Mouse (Mus musculus) brain, embryonic 14.5 days (tissue): ENCODE measurements around the gene Gm10283.

Source experiments
- CTCF ChIP-seq: fragments of 200-500 bp; IDR thresholded peaks from 2 replicates; pipeline ENCODE4 v1.5.1; 2012; ENCODE audit warnings: inconsistent platforms, mild to moderate bottlenecking, moderate library complexity, borderline replicate concordance; ENCODE audit not compliant: insufficient read depth, insufficient read length; ENCODE audit errors: extremely low read depth
- POLR2A ChIP-seq: fragments of 200-500 bp; IDR thresholded peaks from 2 replicates; pipeline ENCODE4 v1.6.1; 2012; ENCODE audit warnings: mild to moderate bottlenecking, inconsistent platforms, borderline replicate concordance; ENCODE audit not compliant: poor library complexity, insufficient read depth, insufficient read length, severe bottlenecking; ENCODE audit errors: extremely low read depth

GRCm38 (mm10) chr8:60436872-60437271 is 66.1 kb downstream of the Gm10283 start:
- TF ChIP-seq POLR2A, result no peak
- no peak for TF ChIP-seq CTCF
